Mouse (Mus musculus) lung, postnatal 36 days (tissue): ENCODE measurements around the gene Zbtb16.

ENCODE experiments used
- DNase-seq: peaks from one replicate; pipeline ENCODE4 v3.0.0; 2022; ENCODE audit warnings: mixed read lengths

Gene Zbtb16

GRCm38 (mm10) chr9:48835631-48836565, at the start of gene Zbtb16:
Zbtb16 (minus strand) TSS chr9:48836222.
- DNase-seq, result peak; percentile 92

GRCm38 (mm10) chr9:48872896-48873295, 36.9 kb upstream of the Zbtb16 start:
- no peak for DNase-seq

GRCm38 (mm10) chr9:48866523-48867121, 30.6 kb upstream of the Zbtb16 start:
- no peak for DNase-seq

GRCm38 (mm10) chr9:48865235-48865634, 29.2 kb upstream of the Zbtb16 start:
- no peak for DNase-seq

GRCm38 (mm10) chr9:48861481-48861880, 25.5 kb upstream of the Zbtb16 start:
- peak; percentile 58 for DNase-seq

GRCm38 (mm10) chr9:48860526-48860845, 24.5 kb upstream of the Zbtb16 start:
- DNase-seq, result peak; percentile 87

GRCm38 (mm10) chr9:48859828-48860525, 24.0 kb upstream of the Zbtb16 start:
- no peak for DNase-seq

GRCm38 (mm10) chr9:48857944-48858343, 21.9 kb upstream of the Zbtb16 start:
- no peak for DNase-seq

- no peak for DNase-seq
Observed at GRCm38 (mm10) chr9:48856240-48856639, 20.2 kb upstream of the Zbtb16 start.

GRCm38 (mm10) chr9:48849531-48849930, 13.5 kb upstream of the Zbtb16 start:
- no peak for DNase-seq

GRCm38 (mm10) chr9:48839568-48839967, 3.5 kb upstream of the Zbtb16 start:
- DNase-seq, result no peak

GRCm38 (mm10) chr9:48838346-48838745, 2.3 kb upstream of the Zbtb16 start:
- no peak for DNase-seq

- DNase-seq, result peak; percentile 57
Observed at GRCm38 (mm10) chr9:48837181-48837580, 1.2 kb upstream of the Zbtb16 start.

- no peak for DNase-seq
Observed at GRCm38 (mm10) chr9:48836566-48836930, 526 bp upstream of the Zbtb16 start.

GRCm38 (mm10) chr9:48834541-48835411, 1.2 kb downstream of the Zbtb16 start:
- no peak for DNase-seq

GRCm38 (mm10) chr9:48834006-48834405, 2.0 kb downstream of the Zbtb16 start:
- DNase-seq, result no peak

- DNase-seq, result no peak
Observed at GRCm38 (mm10) chr9:48833493-48833892, 2.5 kb downstream of the Zbtb16 start.

- no peak for DNase-seq
Observed at GRCm38 (mm10) chr9:48832473-48833100, 3.4 kb downstream of the Zbtb16 start.

GRCm38 (mm10) chr9:48831560-48832460, 4.2 kb downstream of the Zbtb16 start:
- no peak for DNase-seq

- DNase-seq, result no peak
Observed at GRCm38 (mm10) chr9:48828839-48829238, 7.2 kb downstream of the Zbtb16 start.

GRCm38 (mm10) chr9:48826377-48826889, 9.6 kb downstream of the Zbtb16 start:
- no peak for DNase-seq
